Mouse (Mus musculus): Measurements from ENCODE around the gene Gm2042.
"Not testable (repeated sequence)": the region's sequence is repeated elsewhere in the genome, so short reads cannot be mapped to it uniquely, and the experiment has no call there.

Gm2042 gene

DNA sequence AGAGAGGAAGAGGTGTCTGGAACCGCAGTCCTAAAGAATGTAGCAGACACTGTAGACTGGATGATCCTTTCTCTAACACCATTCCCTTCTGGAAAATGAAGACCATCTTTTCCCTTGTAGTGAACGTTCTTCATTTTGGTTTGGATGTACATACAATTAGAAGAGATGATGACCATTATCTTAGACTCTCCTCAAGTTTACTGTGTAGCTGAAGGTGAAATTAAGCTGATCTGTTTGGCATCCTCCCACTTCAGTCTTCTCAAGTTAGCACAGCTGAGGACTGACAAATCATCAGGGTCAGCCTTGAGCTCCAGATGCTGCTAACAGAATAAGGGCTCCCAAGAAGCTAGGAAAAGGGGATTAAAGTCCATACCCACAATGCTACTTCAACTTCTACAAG lies at the start of gene Gm2042:
Gene Gm2042 (plus strand): TSS at position 301 of the 400 bp plus-strand sequence.
- DNase-seq (ENCODE audit: low spot score in 2 of 2) = not testable (repeated sequence)

DNA sequence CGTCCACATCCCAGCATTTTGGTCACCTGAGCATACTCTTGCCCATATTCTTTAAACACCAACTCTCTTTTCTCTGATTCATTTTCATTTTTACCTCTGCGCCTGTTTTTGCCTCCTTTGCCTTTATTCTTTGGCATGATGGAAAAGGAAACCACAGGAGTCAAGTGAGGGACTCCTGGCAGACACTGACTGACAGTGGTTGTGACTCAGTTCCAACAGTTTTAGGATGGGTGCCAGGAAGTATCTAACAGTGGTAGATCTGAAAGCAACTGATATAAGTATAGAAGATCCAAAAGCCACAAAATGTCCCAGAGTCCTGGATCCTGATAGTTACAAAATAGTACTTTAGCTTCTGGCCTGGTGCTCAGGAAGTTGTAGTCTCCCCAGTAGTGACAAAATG lies 34.2 kb upstream of the Gm2042 start, which contains the start of gene Gm2035:
Gene Gm2035 (minus strand): TSS at position 137 of the 400 bp plus-strand sequence.
- DNase-seq (ENCODE audit: low spot score in 2 of 2) = not testable (repeated sequence)

GRCm38 (mm10) chr12:87984000-87984399 lies 30.1 kb downstream of the Gm2042 start:
- not testable (repeated sequence) for DNase-seq (ENCODE audit: low spot score in 2 of 2)

DNA sequence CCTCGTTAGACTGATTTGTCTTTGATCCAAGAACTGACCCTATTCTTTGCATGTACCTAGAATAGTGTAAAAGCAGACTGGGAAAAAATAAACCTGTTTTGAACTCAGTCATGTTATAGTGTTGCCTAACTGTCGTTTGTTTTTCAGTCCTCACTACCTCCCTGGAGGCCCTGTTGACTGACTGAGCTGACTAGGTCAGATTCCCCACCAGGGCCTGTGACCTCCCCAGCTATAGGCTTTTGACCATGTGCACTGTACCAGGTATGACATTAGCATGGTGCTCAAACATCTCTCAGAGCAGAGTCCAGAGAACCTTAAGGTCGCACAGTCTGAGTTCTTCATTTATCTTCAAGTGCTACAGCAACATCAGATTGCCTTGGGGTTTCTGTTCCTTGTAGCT lies 50.2 kb downstream of the Gm2042 start:
- not testable (repeated sequence) for DNase-seq (ENCODE audit: low spot score in 2 of 2)
